Mouse (Mus musculus) bone marrow, adult 2 months (tissue): ENCODE data around the gene Gm42957. TPM values are rescaled to one million over a fixed set of nuclear protein-coding genes. Genes with fewer than 3 reads are reported as not detected.
"Not testable (repeated sequence)": the region's sequence is repeated elsewhere in the genome, so short reads cannot be mapped to it uniquely, and the experiment has no call there.

Experiments used
- H3K27ac ChIP-seq: fragments of 200-500 bp; 2 replicates; pipeline ENCODE4 v1.5.1; 2012; ENCODE audit warnings: low read depth, mild to moderate bottlenecking, control low read depth, inconsistent platforms, low read length; ENCODE audit not compliant: control insufficient read depth, poor library complexity, insufficient read depth
- H3K4me1 ChIP-seq: fragments of 200-500 bp; 2 replicates; pipeline ENCODE4 v1.6.1; 2011; ENCODE audit warnings: low read length; ENCODE audit not compliant: control insufficient read depth, insufficient read depth
- H3K4me3 ChIP-seq: fragments of 200-500 bp; replicated peaks from 2 replicates; pipeline ENCODE3; 2011; ENCODE audit warnings: mild to moderate bottlenecking, low read depth, low read length, control low read depth; ENCODE audit not compliant: control insufficient read depth
- CTCF ChIP-seq: fragments of 200-500 bp; IDR thresholded peaks from 2 replicates; pipeline ENCODE4 v1.5.1; 2011; ENCODE audit warnings: low read length, control low read depth; ENCODE audit not compliant: control insufficient read depth, insufficient read depth
- POLR2A ChIP-seq: fragments of 200-500 bp; IDR thresholded peaks from 2 replicates; pipeline ENCODE4 v1.6.1; 2011; ENCODE audit warnings: low read depth, mild to moderate bottlenecking, control low read depth, low read length, borderline replicate concordance; ENCODE audit not compliant: control insufficient read depth
- WGBS: fragments of 180-500 bp; shearing (Covaris S2); methylation state at CpG from one replicate; pipeline ENCODE4 v1.1.7; 2018; 5-methylcytosine and 5-hydroxymethylcytosine counted together
- polyA plus RNA-seq: library from polyadenylated mRNA; stranded (reverse); fragments of >200 nt; gene quantifications from 2 replicates; pipeline ENCODE4 v1.2.4, GENCODE M21; 2011; ENCODE audit warnings: low replicate concordance; ENCODE audit not compliant: missing spikeins, insufficient read depth, insufficient read length

Gene Gm42957
- polyA plus RNA-seq, 1 experiment, result not detected

DNA sequence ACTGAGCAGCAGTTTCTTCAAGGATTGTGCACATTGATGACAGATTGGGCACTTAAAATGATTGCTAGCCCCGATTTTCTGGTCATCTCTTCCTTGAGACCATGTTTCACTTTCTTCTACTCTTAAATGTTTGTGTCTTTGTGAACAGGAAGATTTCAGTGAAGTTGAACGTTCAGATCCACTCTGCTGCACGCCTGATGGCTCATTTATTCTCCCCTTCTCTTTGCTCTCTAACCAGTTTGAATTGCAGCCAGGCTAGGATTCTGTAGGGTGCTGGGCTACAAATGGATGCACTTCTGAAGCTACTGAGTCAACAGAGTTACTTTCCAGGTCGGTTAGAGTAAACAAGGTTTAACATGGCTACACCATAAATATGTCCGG is 32.6 kb upstream of the Gm42957 start:
- Histone ChIP-seq H3K4me1 (peaks cover 1% of the 10 kb centered on the region; the same call in 1 of the 2 replicates), H3K27ac (no peak overlapping the region), H3K4me3 (no peak overlapping the region)
- 58% methylated on average over 5 of the region's 5 CpGs for WGBS
- no peak for TF ChIP-seq POLR2A
- no peak for TF ChIP-seq CTCF

DNA sequence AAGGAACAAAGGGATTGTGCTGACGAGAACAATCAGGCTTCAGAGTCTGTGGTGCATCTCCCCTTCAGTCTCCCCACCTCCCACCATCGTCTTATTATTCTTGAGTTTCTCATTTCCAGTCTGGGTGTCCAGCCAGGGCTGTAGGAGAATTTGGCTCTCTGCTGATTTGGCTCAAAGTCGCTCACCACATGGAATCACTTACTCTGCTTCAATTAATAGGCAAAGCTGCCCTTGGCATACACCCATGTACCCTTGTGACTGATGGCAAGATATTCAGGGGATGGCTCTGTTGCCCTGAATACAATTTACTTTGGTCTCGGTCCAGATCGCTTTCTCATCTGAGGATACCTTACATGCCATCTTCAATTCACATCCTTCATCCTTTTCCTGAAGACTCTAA is 32.0 kb upstream of the Gm42957 start:
- Histone ChIP-seq H3K4me1 (0 out of 2 replicates have a peak, but pooled peaks cover 1% of the 10 kb centered on the region), H3K27ac (no peak overlapping the region), H3K4me3 (no peak overlapping the region)
- 80% methylated on average over 5 of the region's 5 CpGs for WGBS
- TF ChIP-seq CTCF (no peak), POLR2A (no peak)

DNA sequence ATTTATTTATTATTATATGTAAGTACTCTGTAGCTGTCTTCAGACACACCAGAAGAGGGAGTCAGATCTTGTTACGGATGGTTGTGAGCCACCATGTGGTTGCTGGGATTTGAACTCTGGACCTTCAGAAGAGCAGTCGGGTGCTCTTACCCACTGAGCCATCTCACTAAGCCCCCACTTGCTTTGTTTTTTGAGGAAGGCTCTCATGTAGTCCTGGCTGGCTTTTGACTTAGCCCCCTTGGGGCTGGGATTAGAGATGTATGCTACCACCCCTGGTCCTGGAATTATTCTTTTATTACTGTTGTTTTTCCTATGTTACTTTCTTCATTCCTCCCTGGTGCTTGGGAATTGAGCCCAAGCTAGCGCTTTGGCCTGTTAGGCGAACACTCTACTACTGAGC is 29.3 kb upstream of the Gm42957 start:
- not testable (repeated sequence) for H3K4me1 ChIP-seq, H3K4me3 ChIP-seq, H3K27ac ChIP-seq
- 85% methylated on average over 4 of the region's 4 CpGs for WGBS

DNA sequence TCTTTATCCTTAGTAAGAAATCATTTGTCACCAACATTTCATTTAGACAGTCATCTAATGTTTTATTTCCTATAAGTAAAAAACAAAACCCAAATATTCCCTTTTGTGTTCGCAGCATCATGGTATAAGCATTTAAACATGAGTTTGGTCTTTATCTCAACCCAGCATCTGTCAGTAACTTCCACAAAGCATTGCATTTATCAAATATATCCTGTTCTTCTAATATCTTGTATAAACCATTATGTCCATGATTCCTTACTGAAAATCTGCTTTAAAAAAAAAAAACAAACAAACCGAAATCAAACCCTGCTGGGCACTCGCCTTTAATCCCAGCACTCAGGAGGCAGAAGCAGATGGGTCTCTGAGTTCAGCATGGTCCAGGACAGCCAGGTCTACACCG is 28.7 kb upstream of the Gm42957 start:
- no peak for TF ChIP-seq POLR2A
- TF ChIP-seq CTCF, result no peak
- H3K4me1 ChIP-seq, result no peaks in the 10 kb centered on the region
- 76% methylated on average over 4 of the region's 4 CpGs for WGBS

DNA sequence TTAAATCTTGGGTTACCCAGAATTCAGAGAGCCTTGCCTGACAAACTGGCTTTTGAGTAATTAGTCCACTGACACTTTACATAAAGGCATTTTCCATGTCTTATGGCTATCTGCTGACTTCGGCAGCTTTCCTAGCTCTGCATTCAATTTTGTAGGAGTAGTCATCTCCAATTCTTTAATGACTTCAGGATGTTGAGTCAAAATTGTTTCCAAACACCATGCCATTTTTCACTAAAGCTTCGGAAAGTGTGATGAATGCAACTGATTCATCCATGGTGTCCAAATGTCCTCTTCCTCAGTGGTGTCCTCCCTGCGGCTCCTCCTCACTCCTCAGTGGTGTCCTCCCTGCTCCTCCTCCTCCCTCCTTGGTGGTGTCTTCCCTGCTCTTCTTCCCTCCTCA is 17.3 kb upstream of the Gm42957 start:
- no peak overlapping the region for H3K4me3 ChIP-seq
- no peak for TF ChIP-seq CTCF
- no peak for TF ChIP-seq POLR2A
- WGBS, result 86% methylated on average over 3 of the region's 3 CpGs
- H3K4me1 ChIP-seq, result no peaks in the 10 kb centered on the region
- H3K27ac ChIP-seq, result no peak overlapping the region

More for the DNA sequence above, 28.7 kb upstream of the Gm42957 start:
- Histone ChIP-seq H3K4me3 (no peak overlapping the region), H3K27ac (no peak overlapping the region)

DNA sequence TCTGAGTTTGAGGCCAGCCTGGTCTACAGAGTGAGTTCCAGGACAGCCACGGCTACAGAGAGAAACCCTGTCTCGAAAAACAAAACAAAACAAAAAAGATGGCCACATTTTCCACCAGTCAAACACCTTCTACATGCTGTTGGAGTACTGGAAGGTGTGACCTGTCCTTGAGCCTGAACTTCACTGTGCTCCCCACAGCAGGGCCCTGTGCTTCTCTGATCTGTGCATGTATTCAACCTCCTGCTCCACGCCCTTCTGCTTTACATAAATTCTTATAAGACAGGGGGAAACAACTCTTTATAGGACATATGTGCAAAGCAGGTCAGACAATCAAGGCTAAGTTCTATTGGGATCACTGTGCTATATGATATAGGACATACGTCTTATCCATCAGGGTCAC is 12.1 kb upstream of the Gm42957 start:
- Histone ChIP-seq H3K4me1 (no peaks in the 10 kb centered on the region), H3K4me3 (no peak overlapping the region), H3K27ac (no peak overlapping the region)
- TF ChIP-seq CTCF (no peak), POLR2A (no peak)
- 89% methylated on average over 4 of the region's 4 CpGs for WGBS

DNA sequence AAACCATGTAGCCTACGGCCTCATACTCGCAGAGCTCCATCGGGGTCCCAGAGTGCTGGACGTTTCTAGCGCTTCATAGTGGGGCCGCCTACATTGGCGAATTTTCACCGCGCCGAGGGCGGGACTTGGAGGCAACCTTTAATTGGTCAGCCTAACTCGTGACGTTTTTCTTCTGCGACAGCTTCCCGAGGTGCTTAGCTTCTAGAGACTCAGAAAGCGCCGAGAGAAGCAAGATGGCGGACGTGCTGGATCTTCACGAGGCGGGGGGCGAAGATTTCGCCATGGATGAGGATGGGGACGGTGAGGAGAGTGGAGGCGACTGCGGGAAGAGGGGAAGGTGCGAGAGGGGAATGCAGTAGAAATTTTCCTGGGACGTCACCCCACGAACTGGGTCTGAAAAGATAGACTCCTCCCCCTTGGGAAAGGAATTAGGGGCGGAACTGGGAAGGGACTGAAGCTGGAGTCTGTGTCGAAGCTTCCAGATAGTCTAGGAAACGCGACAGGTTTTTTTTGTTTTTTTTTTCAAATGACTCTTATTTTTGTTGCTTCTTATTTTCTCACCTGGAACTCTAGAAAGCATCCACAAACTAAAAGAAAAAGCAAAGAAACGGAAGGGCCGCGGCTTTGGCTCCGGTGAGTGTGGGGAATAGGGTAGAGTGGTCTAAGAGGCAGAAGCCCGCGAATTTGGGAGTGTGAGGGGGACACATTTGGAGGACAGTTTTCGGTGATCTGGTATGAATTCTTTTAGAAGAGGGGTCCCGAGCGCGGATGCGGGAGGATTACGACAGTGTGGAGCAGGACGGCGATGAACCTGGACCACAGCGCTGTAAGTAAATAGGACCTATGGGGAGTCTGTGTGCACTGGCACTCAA is 5.3 kb upstream of the Gm42957 start, which contains the start of gene Rbm8a:
Gene Rbm8a, plus strand, starts transcription at position 205 of the 872 bp plus-strand sequence.
- H3K4me1 ChIP-seq, result peaks cover 1% of the 10 kb centered on the region; the same call in 1 of the 2 replicates
- no peak for TF ChIP-seq CTCF
- peak; percentile 63; the same call in 1 of the 2 replicates for TF ChIP-seq POLR2A
- WGBS, result under 1% methylated on average over 48 of the region's 48 CpGs
- peak within 1 kb of the TSS; percentile 96 for H3K4me3 ChIP-seq
- peak within 1 kb of the TSS; percentile 29; the same call in 1 of the 2 replicates for H3K27ac ChIP-seq

DNA sequence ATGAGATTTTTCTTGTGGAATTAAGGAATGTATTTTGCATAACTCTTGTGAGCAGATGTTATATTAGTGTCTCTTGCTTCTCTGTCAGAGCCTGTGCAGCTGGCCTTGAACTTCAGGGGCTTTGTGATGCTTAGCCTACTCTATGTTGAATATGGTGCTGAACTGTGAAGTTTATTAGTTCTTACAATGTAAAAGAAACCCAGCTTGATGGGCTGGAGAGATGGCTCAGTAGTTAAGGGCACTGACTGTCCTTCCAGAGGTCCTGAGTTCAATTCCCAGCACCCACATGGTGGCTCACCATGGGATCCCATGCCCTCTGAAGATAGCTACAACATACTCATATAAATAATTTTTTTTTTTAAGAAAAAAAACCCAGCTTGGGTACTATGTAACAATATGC is 3.2 kb upstream of the Gm42957 start:
- peaks cover 1% of the 10 kb centered on the region; the same call in 1 of the 2 replicates for H3K4me1 ChIP-seq
- H3K4me3 ChIP-seq, result no peak overlapping the region
- TF ChIP-seq POLR2A, result no peak
- no peak overlapping the region for H3K27ac ChIP-seq
